Mouse (Mus musculus): Measurements from ENCODE around the gene Asb4. TPM values are rescaled to one million over a fixed set of nuclear protein-coding genes. Genes with fewer than 3 reads are reported as not detected.

Asb4 gene
- polyA plus RNA-seq, 1 experiment from 2014 or later, result 17.9 TPM

DNA sequence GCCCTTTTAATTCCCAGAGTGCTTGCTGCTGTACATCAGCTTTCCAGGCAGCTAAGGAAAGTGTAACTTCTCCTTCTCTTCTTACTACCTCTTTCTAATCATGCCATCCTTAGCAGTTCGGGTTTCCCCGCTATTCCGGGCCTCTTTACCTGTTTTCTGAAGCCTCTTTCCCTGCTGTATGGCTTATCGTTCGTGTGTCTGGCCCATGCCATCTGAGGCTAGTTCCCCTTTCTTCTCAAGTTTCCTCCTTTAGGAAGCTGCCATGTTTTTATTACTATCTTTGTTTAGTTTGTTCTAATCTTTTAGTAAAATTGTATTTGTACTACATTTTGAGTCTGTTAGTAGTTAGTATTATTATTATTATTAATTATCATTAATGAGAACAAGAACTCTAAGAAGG lies 17.3 kb upstream of the Asb4 start:
- Histone ChIP-seq H3K27ac (ENCODE audit: low read length) (no peak overlapping the region), H3K4me3 (ENCODE audit: low read depth, low read length) (no peak overlapping the region), H3K9me3 (replicated peaks; ENCODE audit: control insufficient read depth, low read length, poor library complexity, severe bottlenecking) (no peaks in the 10 kb centered on the region), H3K9ac (ENCODE audit: low read depth, low read length) (no peak overlapping the region), H3K4me2 (ENCODE audit: low read length) (no peak overlapping the region), H3K27me3 (ENCODE audit: control insufficient read depth, insufficient read depth, low read depth, low read length) (no peaks in the 10 kb centered on the region), H3K36me3 (ENCODE audit: control insufficient read depth, insufficient read depth, low read length) (no peaks in the 10 kb centered on the region), H3K4me1 (ENCODE audit: control insufficient read depth, insufficient read depth, low read length) (no peaks in the 10 kb centered on the region)
- 90% methylated on average over 5 of the region's 5 CpGs for WGBS
- no peak for ATAC-seq

DNA sequence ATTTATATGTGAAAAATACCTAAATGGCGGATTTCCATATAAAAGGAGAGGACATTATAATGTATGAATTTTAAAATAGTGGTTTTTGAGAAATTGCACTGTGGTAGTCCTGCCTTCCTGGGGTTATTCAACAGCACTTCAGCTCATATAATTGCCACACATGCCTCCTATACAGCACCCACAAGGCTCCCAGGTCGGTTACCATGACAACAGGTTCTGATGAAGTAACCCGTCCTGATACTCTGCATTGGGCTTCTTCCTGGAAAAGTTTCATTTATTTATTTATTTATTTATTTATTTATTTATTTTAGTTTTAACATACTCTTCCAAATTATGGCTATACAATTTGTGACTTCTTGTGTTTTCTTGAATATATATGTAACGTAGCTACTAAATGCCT lies 6.3 kb upstream of the Asb4 start:
- Histone ChIP-seq H3K4me1 (ENCODE audit: control insufficient read depth, insufficient read depth, low read length) (peaks cover 21% of the 10 kb centered on the region), H3K9me3 (replicated peaks; ENCODE audit: control insufficient read depth, low read length, poor library complexity, severe bottlenecking) (no peaks in the 10 kb centered on the region), H3K4me3 (ENCODE audit: low read depth, low read length) (no peak overlapping the region), H3K27me3 (ENCODE audit: control insufficient read depth, insufficient read depth, low read depth, low read length) (no peaks in the 10 kb centered on the region), H3K36me3 (ENCODE audit: control insufficient read depth, insufficient read depth, low read length) (no peaks in the 10 kb centered on the region), H3K4me2 (ENCODE audit: low read length) (no peak overlapping the region), H3K9ac (ENCODE audit: low read depth, low read length) (no peak overlapping the region), H3K27ac (ENCODE audit: low read length) (no peak overlapping the region)
- ATAC-seq, result no peak
- WGBS, result 69% methylated on average over 4 of the region's 4 CpGs

- no peak for ATAC-seq
- H3K27me3 ChIP-seq (ENCODE audit: control insufficient read depth, insufficient read depth, low read depth, low read length), result no peaks in the 10 kb centered on the region
- 86% methylated on average over 3 of the region's 3 CpGs for WGBS
- no peak overlapping the region; the same call in 1 of the 2 replicates for H3K4me2 ChIP-seq (ENCODE audit: low read length)
- no peak overlapping the region for H3K4me3 ChIP-seq (ENCODE audit: low read depth, low read length)
- peaks cover 41% of the 10 kb centered on the region for H3K4me1 ChIP-seq (ENCODE audit: control insufficient read depth, insufficient read depth, low read length)
- H3K27ac ChIP-seq (ENCODE audit: low read length), result 0 out of 2 replicates have a peak overlapping the region, but pooled peaks have one; percentile 3
- H3K9ac ChIP-seq (ENCODE audit: low read depth, low read length), result no peak overlapping the region
- no peaks in the 10 kb centered on the region for H3K9me3 ChIP-seq (replicated peaks; ENCODE audit: control insufficient read depth, low read length, poor library complexity, severe bottlenecking)
- no peaks in the 10 kb centered on the region for H3K36me3 ChIP-seq (ENCODE audit: control insufficient read depth, insufficient read depth, low read length)
Measured at GRCm38 (mm10) chr6:5379048-5379447, 4.1 kb upstream of the Asb4 start.

DNA sequence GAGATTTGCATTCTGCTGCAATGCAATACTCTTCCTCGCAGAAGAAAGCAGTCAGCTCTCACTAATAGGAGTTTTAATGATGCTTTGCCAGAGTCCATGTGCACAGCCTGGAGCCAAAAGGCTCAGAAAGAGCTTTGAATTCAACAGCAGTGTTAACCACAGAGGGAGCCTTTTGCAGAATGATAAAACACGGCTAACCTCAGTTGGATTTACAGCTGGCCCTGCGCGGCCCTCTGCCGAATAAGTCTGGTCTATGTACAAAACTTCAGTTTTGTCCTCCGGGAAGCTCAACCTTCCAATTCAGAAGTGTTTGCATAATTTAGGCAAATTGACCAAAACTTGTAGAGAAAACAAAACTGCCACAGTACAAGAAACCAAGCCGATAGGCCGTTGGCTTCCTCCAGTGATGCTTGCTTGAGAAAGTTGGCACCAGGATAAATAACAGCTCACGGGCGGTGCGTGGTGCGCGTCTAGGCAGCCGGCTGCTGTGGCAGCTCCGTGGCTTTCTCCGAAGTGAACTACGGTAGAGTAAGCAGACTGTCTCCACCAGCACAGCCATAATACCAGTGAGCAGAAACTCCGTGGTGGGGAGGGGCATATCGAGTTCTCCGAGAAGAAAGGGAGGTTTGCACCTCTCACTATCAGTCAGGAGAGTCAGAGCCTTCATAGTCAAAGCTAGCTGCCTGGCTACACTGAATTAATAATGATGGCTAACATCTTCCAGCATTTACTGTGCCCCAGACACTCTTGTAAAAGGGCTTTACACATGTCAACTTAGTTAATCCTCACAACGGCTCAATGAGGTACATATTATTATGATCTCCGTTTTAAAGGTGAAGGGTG lies 3.2 kb upstream of the Asb4 start:
- Histone ChIP-seq H3K9me3 (replicated peaks; ENCODE audit: control insufficient read depth, low read length, poor library complexity, severe bottlenecking) (no peaks in the 10 kb centered on the region), H3K27me3 (ENCODE audit: control insufficient read depth, insufficient read depth, low read depth, low read length) (no peaks in the 10 kb centered on the region), H3K4me2 (ENCODE audit: low read length) (peak overlapping the region; percentile 54), H3K36me3 (ENCODE audit: control insufficient read depth, insufficient read depth, low read length) (no peaks in the 10 kb centered on the region), H3K4me1 (ENCODE audit: control insufficient read depth, insufficient read depth, low read length) (peaks cover 46% of the 10 kb centered on the region), H3K27ac (ENCODE audit: low read length) (peak overlapping the region; percentile 75), H3K4me3 (ENCODE audit: low read depth, low read length) (peak overlapping the region; percentile 16; the same call in 1 of the 2 replicates), H3K9ac (ENCODE audit: low read depth, low read length) (0 out of 2 replicates have a peak overlapping the region, but pooled peaks have one; percentile 38)
- ATAC-seq, result peak; percentile 34
- WGBS, result 6% methylated on average over 22 of the region's 22 CpGs

GRCm38 (mm10) chr6:5380624-5381252 lies 2.4 kb upstream of the Asb4 start:
- Histone ChIP-seq H3K9ac (ENCODE audit: low read depth, low read length) (0 out of 2 replicates have a peak overlapping the region, but pooled peaks have one; percentile 38), H3K4me2 (ENCODE audit: low read length) (peak overlapping the region; percentile 54), H3K27me3 (ENCODE audit: control insufficient read depth, insufficient read depth, low read depth, low read length) (no peaks in the 10 kb centered on the region), H3K4me1 (ENCODE audit: control insufficient read depth, insufficient read depth, low read length) (peaks cover 46% of the 10 kb centered on the region), H3K27ac (ENCODE audit: low read length) (peak overlapping the region; percentile 75), H3K4me3 (ENCODE audit: low read depth, low read length) (no peak overlapping the region; the same call in 1 of the 2 replicates), H3K9me3 (replicated peaks; ENCODE audit: control insufficient read depth, low read length, poor library complexity, severe bottlenecking) (no peaks in the 10 kb centered on the region), H3K36me3 (ENCODE audit: control insufficient read depth, insufficient read depth, low read length) (no peaks in the 10 kb centered on the region)
- 5% methylated on average over 9 of the region's 9 CpGs for WGBS
- ATAC-seq, result peak; percentile 18; the same call in 1 of the 2 replicates

- H3K4me3 ChIP-seq (ENCODE audit: low read depth, low read length), result no peak overlapping the region
- no peaks in the 10 kb centered on the region for H3K9me3 ChIP-seq (replicated peaks; ENCODE audit: control insufficient read depth, low read length, poor library complexity, severe bottlenecking)
- H3K27ac ChIP-seq (ENCODE audit: low read length), result peak overlapping the region; percentile 64
- H3K4me1 ChIP-seq (ENCODE audit: control insufficient read depth, insufficient read depth, low read length), result peaks cover 46% of the 10 kb centered on the region
- WGBS, result 31% methylated on average over 13 of the region's 13 CpGs
- H3K9ac ChIP-seq (ENCODE audit: low read depth, low read length), result 0 out of 2 replicates have a peak overlapping the region, but pooled peaks have one; percentile 25
- no peaks in the 10 kb centered on the region for H3K27me3 ChIP-seq (ENCODE audit: control insufficient read depth, insufficient read depth, low read depth, low read length)
- H3K4me2 ChIP-seq (ENCODE audit: low read length), result peak overlapping the region; percentile 17
- ATAC-seq, result no peak
- H3K36me3 ChIP-seq (ENCODE audit: control insufficient read depth, insufficient read depth, low read length), result no peaks in the 10 kb centered on the region
Measured at GRCm38 (mm10) chr6:5381918-5382582, 1.1 kb upstream of the Asb4 start.

GRCm38 (mm10) chr6:5382583-5383215 lies 487 bp upstream of the Asb4 start:
- H3K27ac ChIP-seq (ENCODE audit: low read length), result peak overlapping the region; percentile 56
- WGBS, result under 1% methylated on average over 16 of the region's 16 CpGs
- no peaks in the 10 kb centered on the region for H3K36me3 ChIP-seq (ENCODE audit: control insufficient read depth, insufficient read depth, low read length)
- H3K4me3 ChIP-seq (ENCODE audit: low read depth, low read length), result peak overlapping the region; percentile 29
- no peaks in the 10 kb centered on the region for H3K27me3 ChIP-seq (ENCODE audit: control insufficient read depth, insufficient read depth, low read depth, low read length)
- H3K4me2 ChIP-seq (ENCODE audit: low read length), result peak overlapping the region; percentile 66
- no peaks in the 10 kb centered on the region for H3K9me3 ChIP-seq (replicated peaks; ENCODE audit: control insufficient read depth, low read length, poor library complexity, severe bottlenecking)
- H3K4me1 ChIP-seq (ENCODE audit: control insufficient read depth, insufficient read depth, low read length), result peaks cover 46% of the 10 kb centered on the region
- ATAC-seq, result peak; percentile 78
- peak overlapping the region; percentile 43; the same call in 1 of the 2 replicates for H3K9ac ChIP-seq (ENCODE audit: low read depth, low read length)

DNA sequence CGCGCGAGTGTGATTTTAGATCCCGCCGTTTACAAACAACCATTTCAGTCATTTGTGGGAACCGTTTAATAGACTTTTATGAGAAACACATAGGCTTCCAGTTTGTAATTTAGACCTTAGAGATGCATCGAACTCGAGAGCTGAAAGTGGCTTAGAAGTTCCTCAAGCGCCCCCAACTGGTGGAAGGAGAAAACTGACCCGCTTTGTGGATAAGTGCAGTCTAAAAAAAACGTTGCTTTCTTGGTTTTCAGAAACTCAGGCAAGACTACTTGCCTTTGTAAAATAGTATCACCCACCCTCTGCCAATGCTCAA lies 948 bp downstream of the Asb4 start:
- Histone ChIP-seq H3K36me3 (ENCODE audit: control insufficient read depth, insufficient read depth, low read length) (no peaks in the 10 kb centered on the region), H3K9ac (ENCODE audit: low read depth, low read length) (peak overlapping the region; percentile 51), H3K4me2 (ENCODE audit: low read length) (peak overlapping the region; percentile 66), H3K27ac (ENCODE audit: low read length) (peak overlapping the region; percentile 56), H3K9me3 (replicated peaks; ENCODE audit: control insufficient read depth, low read length, poor library complexity, severe bottlenecking) (no peaks in the 10 kb centered on the region), H3K27me3 (ENCODE audit: control insufficient read depth, insufficient read depth, low read depth, low read length) (no peaks in the 10 kb centered on the region), H3K4me3 (ENCODE audit: low read depth, low read length) (peak overlapping the region; percentile 29), H3K4me1 (ENCODE audit: control insufficient read depth, insufficient read depth, low read length) (peaks cover 46% of the 10 kb centered on the region)
- under 1% methylated on average over 11 of the region's 11 CpGs for WGBS
- ATAC-seq, result no peak
